ENCODE assay signal across 21 mouse cellular contexts in genomic region chr10:42838736-42839135, GRCm38 (mm10). TPM values are rescaled to one million over a fixed set of nuclear protein-coding genes. Genes with fewer than 3 reads are reported as not detected.
DNase-seq lines count a peak whose midpoint lies in the region; ATAC-seq and TF ChIP-seq lines count a peak whose summit lies in the region.
"Had no signal": no experiment of that assay in that cellular context is flagged by ENCODE, and none has a peak within 500 bp of the region (broad histone marks: within the 10 kb centered on the region; RNA-seq: fewer than 3 reads in every experiment).

No protein-coding gene starts in this region.

- ATAC-seq in megakaryocyte, adult 5-6 weeks (ENCODE audit: poor library complexity, severe bottlenecking) = peak; percentile 17
- ATAC-seq: forebrain, embryonic 16.5 days; Patski had no signal

- H3K27me3 ChIP-seq in spleen, adult 2 months (ENCODE audit: control insufficient read depth, insufficient read depth, low read length) = no peaks in the 10 kb centered on the region
- H3K27me3 ChIP-seq: CH12.LX; embryonic facial prominence, embryonic 12.5 days; heart, embryonic 12.5 days; hindbrain, embryonic 15.5 days; Patski had no signal

- TF ChIP-seq CTCF in spleen, adult 2 months (IDR thresholded peaks at IDR 0.05; ENCODE audit: extremely low read depth, insufficient read depth, insufficient read length, insufficient replicate concordance) = no peak
- no peak for TF ChIP-seq CTCF in lung, adult 2 months (IDR thresholded peaks at IDR 0.05; ENCODE audit: insufficient read depth, low read length)

- H3K4me1 ChIP-seq in spleen, adult 2 months (ENCODE audit: control insufficient read depth, insufficient read depth, insufficient read length) = peaks cover 4% of the 10 kb centered on the region; the same call in 1 of the 2 replicates
- H3K4me1 ChIP-seq in lung, adult 2 months (ENCODE audit: control insufficient read depth, insufficient read depth, low read length) = no peaks in the 10 kb centered on the region; the same call in 1 of the 2 replicates
- H3K4me1 ChIP-seq: embryonic facial prominence, embryonic 12.5 days had no signal

- no peak overlapping the region for H3K4me3 ChIP-seq in spleen, adult 2 months (ENCODE audit: extremely low read depth, insufficient read depth, insufficient read length)
- no peak overlapping the region for H3K4me3 ChIP-seq in lung, adult 2 months (replicated peaks; ENCODE audit: extremely low read depth, low read depth, low read length)
- H3K4me3 ChIP-seq: embryonic facial prominence, embryonic 12.5 days; heart, adult 2 months; heart, embryonic 12.5 days; hindbrain, embryonic 15.5 days had no signal

- 68% methylated on average over 2 of the region's 2 CpGs for WGBS in spleen, adult 2 months
- 90% methylated on average over 2 of the region's 2 CpGs for WGBS in lung, adult 2 months

- H3K27ac ChIP-seq in spleen, adult 2 months (ENCODE audit: insufficient read depth, low read length) = peak overlapping the region; percentile 39; the same call in 1 of the 2 replicates
- H3K27ac ChIP-seq: embryonic facial prominence, embryonic 12.5 days; heart, adult 2 months; hindbrain, embryonic 15.5 days had no signal

- peaks cover 5% of the 10 kb centered on the region; the same call in 1 of the 2 replicates for H3K36me3 ChIP-seq in spleen, adult 2 months (ENCODE audit: control insufficient read depth, insufficient read depth, low read length)

- TF ChIP-seq POLR2A in spleen, adult 2 months (IDR thresholded peaks at IDR 0.05; ENCODE audit: low read depth, low read length) = no peak
- no peak for TF ChIP-seq POLR2A in lung, adult 2 months (IDR thresholded peaks at IDR 0.05; ENCODE audit: borderline replicate concordance, extremely low read depth, low read depth, low read length)

- DNase-seq in spleen, adult 2 months (ENCODE audit: low read depth in 1 of 2, low spot score in 2 of 2) = no peak
- no peak for DNase-seq in spleen, postnatal 36 days (ENCODE audit: low spot score in 2 of 2)
- DNase-seq in T-cell, adult 2 months (ENCODE audit: low spot score) = peak; percentile 65
- no peak for DNase-seq in thymus, postnatal 0 days (ENCODE audit: low spot score)
- no peak for DNase-seq in spleen, postnatal 10 days (ENCODE audit: low spot score in 2 of 2)
- no peak for DNase-seq in lung, adult 2 months
- DNase-seq in thymus, postnatal 25 days = no peak
- DNase-seq: adrenal gland, postnatal 10 days; cerebellum, adult 11-12 months; cerebellum, adult 9-10 months; cerebellum, postnatal 25 days; gastrocnemius, postnatal 10 days; heart, postnatal 36 days had no signal

RNA-seq across cellular contexts. Expression of gene Scml4, which starts 21.4 kb away (rescaled TPM):
- 24.6 and 34.7 TPM in 2 replicates for polyA plus RNA-seq in spleen, adult 2 months (2012; rRNA removed)
- total RNA-seq in megakaryocyte, adult 5-6 weeks (2015) = 0.42 and 0.64 TPM in 2 replicates
- total RNA-seq in megakaryocyte, adult 5-6 weeks (2017) = 0.41 and 0.48 TPM in 2 replicates
- polyA plus RNA-seq in thymus, postnatal 0 days (2015; fragmentation: Nextera tagmentation; extraction: Ambion mirVana) = 8.5 and 12.1 TPM in 2 replicates
- 2.9 and 3.1 TPM in 2 replicates for polyA plus RNA-seq in lung, adult 2 months (2012; rRNA removed)
